Mouse (Mus musculus): ENCODE results near the gene Mtmr11. TPM values are rescaled to one million over a fixed set of nuclear protein-coding genes. Genes with fewer than 3 reads are reported as not detected.

Mtmr11 gene
- polyA plus RNA-seq, 1 experiment from 2014 or later: 10.3 TPM

DNA sequence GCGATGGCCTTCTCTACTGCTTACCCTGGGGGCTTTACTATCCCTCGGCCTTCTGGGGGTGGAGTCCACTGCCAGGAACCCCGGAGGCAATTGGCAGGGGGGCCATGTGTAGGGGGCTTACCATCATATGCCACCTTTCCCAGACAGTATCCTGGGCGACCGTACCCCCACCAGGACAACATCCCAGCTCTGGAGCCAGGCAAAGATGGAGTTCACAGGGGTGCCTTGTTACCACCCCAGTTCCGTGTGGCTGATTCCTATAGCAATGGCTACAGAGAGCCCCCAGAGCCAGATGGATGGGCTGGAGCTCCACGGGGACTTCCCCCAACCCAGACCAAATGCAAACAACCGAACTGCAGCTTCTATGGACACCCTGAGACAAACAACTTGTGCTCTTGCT, 6.3 kb upstream of the Mtmr11 start:
- Histone ChIP-seq H3K4me1 (replicated peaks) (peaks cover 5% of the 10 kb centered on the region), H3K27me3 (no peaks in the 10 kb centered on the region), H3K27ac (replicated peaks) (no peak overlapping the region), H3K9ac (no peak overlapping the region), H3K9me3 (no peaks in the 10 kb centered on the region), H3K4me3 (no peak overlapping the region), H3K4me2 (no peak overlapping the region), H3K36me3 (peaks cover 41% of the 10 kb centered on the region)
- no peak for ATAC-seq (ENCODE audit: low FRiP score, low read depth)
- 88% methylated on average over 8 of the region's 8 CpGs for WGBS

DNA sequence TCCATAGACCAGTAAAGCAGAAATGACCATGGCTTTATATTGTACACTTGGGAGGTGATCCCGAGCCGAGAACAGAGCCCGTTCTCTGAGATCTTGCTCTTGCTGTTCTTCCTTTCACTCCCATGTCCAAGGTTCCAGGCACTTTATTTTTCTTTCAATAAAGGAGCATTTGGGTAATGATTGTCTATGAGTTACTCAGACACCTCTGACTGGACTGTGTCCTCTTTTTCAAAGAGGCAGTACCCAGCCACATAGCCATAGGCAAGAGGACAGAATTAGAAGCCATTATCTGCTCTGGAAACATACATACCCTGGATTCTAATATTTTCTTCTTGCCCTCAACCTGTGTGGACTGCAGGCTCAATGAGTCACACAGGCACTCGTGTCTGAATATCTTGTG, 2.0 kb upstream of the Mtmr11 start:
- Histone ChIP-seq H3K9ac (no peak overlapping the region), H3K4me1 (replicated peaks) (peaks cover 17% of the 10 kb centered on the region), H3K9me3 (no peaks in the 10 kb centered on the region), H3K36me3 (peaks cover 8% of the 10 kb centered on the region; the same call in 1 of the 2 replicates), H3K4me3 (no peak overlapping the region), H3K27me3 (no peaks in the 10 kb centered on the region), H3K27ac (replicated peaks) (no peak overlapping the region), H3K4me2 (no peak overlapping the region)
- no peak for ATAC-seq (ENCODE audit: low FRiP score, low read depth)
- 78% methylated on average over 4 of the region's 4 CpGs for WGBS

DNA sequence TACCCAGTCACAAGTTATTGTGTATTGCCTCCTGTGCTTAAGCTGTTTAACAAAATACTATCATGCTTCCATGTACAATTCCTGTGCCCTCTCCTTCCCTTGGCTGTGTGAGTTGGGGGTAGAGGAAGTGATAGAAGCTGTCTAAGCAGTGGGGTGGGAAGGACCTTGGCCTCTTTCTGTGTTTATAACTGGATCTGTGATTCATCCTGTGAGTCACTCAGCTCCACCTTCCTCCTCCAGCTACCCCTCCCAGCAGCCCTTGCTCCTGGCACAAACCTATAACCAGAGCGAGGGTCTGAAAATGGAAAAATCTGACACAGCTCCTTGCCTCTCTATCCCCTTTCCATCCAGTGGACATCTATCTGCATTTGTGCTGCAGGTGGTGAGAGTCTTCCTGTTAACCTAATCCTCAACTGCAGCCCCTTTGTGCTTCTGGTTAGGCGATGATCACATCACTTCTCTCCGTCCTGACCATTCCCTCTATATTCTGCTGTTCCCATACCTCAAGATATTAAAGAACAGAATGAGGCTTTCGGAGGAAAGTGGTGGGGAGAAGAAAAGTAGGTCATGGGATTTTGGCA, 1.5 kb upstream of the Mtmr11 start:
- peak overlapping the region; percentile 45; the same call in 1 of the 2 replicates for H3K4me3 ChIP-seq
- H3K9ac ChIP-seq: no peak overlapping the region

DNA sequence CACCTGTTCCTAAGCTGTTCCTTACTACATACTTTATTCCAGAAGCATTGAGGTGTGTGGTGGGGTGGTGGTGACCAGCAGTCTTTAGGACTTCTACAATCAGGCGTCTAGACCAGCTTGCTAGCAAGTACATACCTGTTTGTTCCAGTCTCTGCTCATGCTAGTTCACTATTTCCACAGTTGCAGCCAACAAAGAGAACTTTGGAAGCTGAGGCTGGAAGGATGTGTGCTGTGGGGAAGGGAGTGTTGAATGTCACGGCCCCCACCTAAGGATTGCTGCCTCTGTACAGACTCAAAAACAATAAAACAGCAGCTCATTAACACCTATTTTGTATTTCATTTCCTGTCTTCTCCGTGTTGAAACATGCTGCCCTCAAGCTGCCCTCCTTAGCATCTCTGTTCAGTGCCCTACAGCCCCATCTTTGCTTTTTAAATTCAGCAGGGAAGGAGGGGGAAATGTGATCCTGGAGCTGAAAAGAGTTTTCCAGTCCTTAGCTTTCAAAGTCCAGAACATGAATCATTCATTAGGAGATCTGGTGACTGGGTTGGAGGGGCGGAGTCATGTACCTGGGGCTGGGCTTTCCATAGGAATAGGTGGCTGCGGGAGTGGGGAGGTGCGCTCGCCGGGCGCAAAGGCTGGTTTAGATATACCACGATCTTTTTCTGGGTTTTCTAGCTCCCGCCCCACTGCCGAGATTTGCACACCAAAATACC, 844 bp upstream of the Mtmr11 start:
- no peaks in the 10 kb centered on the region for H3K36me3 ChIP-seq
- H3K9ac ChIP-seq: peak overlapping the region; percentile 59
- peak overlapping the region; percentile 45 for H3K4me3 ChIP-seq
- H3K27me3 ChIP-seq: no peaks in the 10 kb centered on the region
- H3K4me2 ChIP-seq: peak overlapping the region; percentile 89
- peaks cover 17% of the 10 kb centered on the region for H3K4me1 ChIP-seq (replicated peaks)
- ATAC-seq (ENCODE audit: low FRiP score, low read depth): peak; percentile 74
- H3K27ac ChIP-seq (replicated peaks): peak overlapping the region; percentile 70
- H3K9me3 ChIP-seq: no peaks in the 10 kb centered on the region
- WGBS: 3% methylated on average over 12 of the region's 12 CpGs

More for the DNA sequence above, 1.5 kb upstream of the Mtmr11 start:
- no peak for ATAC-seq (ENCODE audit: low FRiP score, low read depth)
- Histone ChIP-seq H3K4me1 (replicated peaks) (peaks cover 17% of the 10 kb centered on the region), H3K27ac (replicated peaks) (peak overlapping the region; percentile 70; the same call in 1 of the 2 replicates), H3K36me3 (0 out of 2 replicates have a peak, but pooled peaks cover 3% of the 10 kb centered on the region), H3K4me2 (peak overlapping the region; percentile 89), H3K9me3 (no peaks in the 10 kb centered on the region), H3K27me3 (no peaks in the 10 kb centered on the region)
- 63% methylated on average over 4 of the region's 4 CpGs for WGBS

DNA sequence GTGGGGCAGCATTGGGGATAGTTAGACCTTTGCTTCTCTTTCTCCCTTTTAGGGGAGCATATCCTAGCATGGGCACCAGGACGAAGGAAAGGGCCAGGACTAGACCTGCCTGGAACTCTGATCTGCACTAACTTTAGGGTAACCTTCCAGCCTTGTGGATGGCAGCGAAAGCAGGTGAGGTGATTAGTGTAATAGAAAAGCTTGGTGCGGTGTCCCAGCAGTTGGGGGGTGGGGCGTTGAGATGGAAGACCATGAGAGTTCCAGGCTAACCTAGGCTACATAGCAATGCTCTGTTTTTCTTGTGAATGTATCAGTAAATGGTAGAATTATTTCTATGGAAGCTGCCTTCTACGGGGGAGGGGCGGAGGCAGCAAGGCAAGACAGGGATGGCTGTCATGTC, 1.2 kb downstream of the Mtmr11 start:
- Histone ChIP-seq H3K27ac (replicated peaks) (no peak overlapping the region), H3K36me3 (no peaks in the 10 kb centered on the region), H3K4me2 (peak overlapping the region; percentile 89; the same call in 1 of the 2 replicates), H3K4me3 (no peak overlapping the region), H3K27me3 (no peaks in the 10 kb centered on the region), H3K9ac (no peak overlapping the region), H3K4me1 (replicated peaks) (peaks cover 17% of the 10 kb centered on the region), H3K9me3 (no peaks in the 10 kb centered on the region)
- WGBS: 90% methylated on average over 6 of the region's 6 CpGs
- no peak for ATAC-seq (ENCODE audit: low FRiP score, low read depth)

DNA sequence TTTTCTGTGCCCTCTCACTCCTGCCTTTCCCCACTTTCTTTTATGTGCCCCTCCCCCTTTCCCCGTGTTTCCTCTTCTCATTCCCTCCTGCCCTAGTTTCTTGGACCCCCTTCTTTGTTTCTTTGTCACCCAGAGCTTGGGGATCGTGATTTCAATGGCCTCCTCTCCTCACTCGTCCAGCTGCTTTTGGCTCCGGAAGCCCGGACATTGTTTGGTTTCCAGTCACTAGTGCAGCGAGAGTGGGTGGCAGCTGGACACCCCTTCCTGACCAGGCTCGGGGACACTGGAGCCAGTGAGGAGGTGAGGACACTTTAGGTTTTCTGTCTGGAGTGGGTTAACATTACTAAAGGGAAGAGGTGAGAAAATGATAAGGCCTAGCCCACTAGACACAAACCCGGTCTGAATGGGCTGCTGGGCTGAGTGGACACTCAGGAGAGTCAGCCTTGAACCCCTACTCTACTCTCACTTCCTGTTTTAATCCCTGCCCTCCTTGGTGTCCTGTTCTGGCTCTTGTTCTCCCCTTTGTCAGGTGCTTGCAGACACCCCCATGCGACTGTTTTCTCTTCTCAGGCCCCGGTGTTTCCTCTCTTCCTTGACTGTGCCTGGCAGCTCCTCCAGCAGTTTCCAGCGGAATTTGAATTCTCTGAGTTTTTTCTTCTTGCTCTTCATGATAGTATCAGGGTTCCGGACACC, 6.8 kb downstream of the Mtmr11 start:
- H3K9me3 ChIP-seq: no peaks in the 10 kb centered on the region
- no peak for ATAC-seq (ENCODE audit: low FRiP score, low read depth)
- no peaks in the 10 kb centered on the region for H3K36me3 ChIP-seq
- no peak overlapping the region for H3K4me3 ChIP-seq
- 59% methylated on average over 12 of the region's 12 CpGs for WGBS
- H3K4me1 ChIP-seq (replicated peaks): peaks cover 24% of the 10 kb centered on the region
- no peak overlapping the region for H3K4me2 ChIP-seq
- no peak overlapping the region for H3K27ac ChIP-seq (replicated peaks)
- no peaks in the 10 kb centered on the region for H3K27me3 ChIP-seq
- no peak overlapping the region for H3K9ac ChIP-seq

DNA sequence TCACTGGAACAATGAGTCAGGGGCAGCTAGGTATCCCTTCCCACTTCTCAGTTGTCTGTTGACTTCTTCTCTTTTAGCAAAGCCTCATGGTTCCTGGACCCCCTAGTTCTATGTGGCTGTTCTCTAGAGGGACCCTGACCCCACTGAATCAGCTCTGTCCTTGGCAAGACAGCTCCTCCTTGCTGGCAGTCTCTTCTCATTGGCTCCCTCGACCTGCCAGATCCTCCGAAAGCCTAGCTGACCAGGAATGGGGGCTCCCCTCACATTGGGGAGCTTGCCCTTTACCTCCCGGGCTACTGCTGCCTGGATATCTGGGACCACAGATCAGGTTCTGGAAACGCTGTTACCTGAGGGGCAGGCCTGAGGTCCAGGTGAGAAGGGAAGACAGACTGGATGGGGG, 8.5 kb downstream of the Mtmr11 start:
- H3K4me3 ChIP-seq: no peak overlapping the region
- H3K4me2 ChIP-seq: no peak overlapping the region
- peaks cover 10% of the 10 kb centered on the region for H3K36me3 ChIP-seq
- no peak overlapping the region for H3K9ac ChIP-seq
- H3K27ac ChIP-seq (replicated peaks): no peak overlapping the region
- H3K4me1 ChIP-seq (replicated peaks): peaks cover 39% of the 10 kb centered on the region
- 91% methylated on average over 4 of the region's 4 CpGs for WGBS
- H3K27me3 ChIP-seq: no peaks in the 10 kb centered on the region
- H3K9me3 ChIP-seq: no peaks in the 10 kb centered on the region
- no peak for ATAC-seq (ENCODE audit: low FRiP score, low read depth)

DNA sequence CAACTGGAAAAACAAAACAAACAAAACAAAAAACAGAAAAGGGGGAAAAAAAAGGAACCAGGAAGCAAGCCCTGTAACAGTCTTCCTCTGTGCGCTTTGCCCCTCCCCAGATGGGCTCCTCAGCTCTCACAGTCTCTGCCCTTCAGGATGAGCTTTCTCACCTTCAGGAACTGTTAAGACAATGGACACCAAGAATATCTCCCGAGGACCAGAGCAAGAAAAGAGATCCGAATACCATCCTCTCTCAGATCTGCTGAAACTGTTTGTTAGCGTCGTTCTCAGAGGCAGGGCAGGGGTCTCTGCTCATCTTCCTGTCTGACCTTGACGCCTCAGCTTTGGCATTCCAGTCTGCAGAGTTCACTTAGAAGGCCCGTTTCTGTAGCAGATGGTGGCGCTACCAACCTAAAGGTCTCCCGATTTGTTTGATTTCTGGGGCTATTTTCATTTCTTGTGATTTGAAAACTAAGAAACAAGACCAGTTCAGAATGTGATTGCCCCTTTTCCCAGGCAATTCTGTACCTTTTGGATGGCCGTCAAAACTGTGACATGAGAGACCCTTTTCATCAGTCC, 9.3 kb downstream of the Mtmr11 start:
- peak overlapping the region; percentile 87; the same call in 1 of the 2 replicates for H3K9ac ChIP-seq
- H3K4me1 ChIP-seq (replicated peaks): peaks cover 39% of the 10 kb centered on the region
- no peaks in the 10 kb centered on the region for H3K9me3 ChIP-seq
- peak overlapping the region; percentile 98 for H3K4me2 ChIP-seq
- peaks cover 13% of the 10 kb centered on the region for H3K36me3 ChIP-seq
- peak overlapping the region; percentile 66 for H3K4me3 ChIP-seq
- ATAC-seq (ENCODE audit: low FRiP score, low read depth): no peak
- 72% methylated on average over 10 of the region's 10 CpGs for WGBS
- no peaks in the 10 kb centered on the region for H3K27me3 ChIP-seq
- H3K27ac ChIP-seq (replicated peaks): peak overlapping the region; percentile 98

DNA sequence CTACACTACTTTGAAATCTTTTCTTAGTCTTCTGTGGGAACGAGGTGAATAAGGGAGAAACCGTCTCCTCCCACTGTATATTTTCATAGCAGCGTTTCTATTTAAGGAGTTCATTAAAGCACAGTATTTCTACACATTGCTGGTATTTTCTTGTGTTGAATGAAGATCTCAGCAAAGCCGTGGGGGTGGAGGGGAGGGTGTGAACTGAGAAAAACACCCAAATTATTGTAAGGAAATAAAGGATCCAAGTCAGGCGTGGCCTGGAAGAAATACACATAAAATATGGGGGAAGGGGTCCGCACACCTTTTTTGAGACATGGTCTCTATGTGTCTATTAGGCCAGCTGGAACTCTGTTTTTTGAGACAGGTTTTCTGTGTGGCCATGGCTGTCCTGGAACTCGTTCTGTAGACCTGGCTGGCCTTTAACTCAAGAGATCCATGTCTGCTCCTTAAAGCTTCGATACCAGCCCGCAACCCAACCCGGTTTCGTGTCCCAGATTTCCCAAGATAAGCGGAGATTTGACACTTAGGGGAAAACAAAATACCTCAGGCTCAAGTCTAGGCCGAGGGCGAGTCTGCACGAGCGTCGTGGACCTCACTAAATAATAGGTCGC, 9.9 kb downstream of the Mtmr11 start:
- Histone ChIP-seq H3K27ac (replicated peaks) (peak overlapping the region; percentile 98), H3K9me3 (no peaks in the 10 kb centered on the region), H3K9ac (peak overlapping the region; percentile 87), H3K4me1 (replicated peaks) (peaks cover 39% of the 10 kb centered on the region), H3K4me2 (peak overlapping the region; percentile 98), H3K27me3 (no peaks in the 10 kb centered on the region), H3K4me3 (peak overlapping the region; percentile 66), H3K36me3 (peaks cover 19% of the 10 kb centered on the region)
- WGBS: 22% methylated on average over 18 of the region's 18 CpGs
- peak; percentile 7; the same call in 1 of the 2 replicates for ATAC-seq (ENCODE audit: low FRiP score, low read depth)

DNA sequence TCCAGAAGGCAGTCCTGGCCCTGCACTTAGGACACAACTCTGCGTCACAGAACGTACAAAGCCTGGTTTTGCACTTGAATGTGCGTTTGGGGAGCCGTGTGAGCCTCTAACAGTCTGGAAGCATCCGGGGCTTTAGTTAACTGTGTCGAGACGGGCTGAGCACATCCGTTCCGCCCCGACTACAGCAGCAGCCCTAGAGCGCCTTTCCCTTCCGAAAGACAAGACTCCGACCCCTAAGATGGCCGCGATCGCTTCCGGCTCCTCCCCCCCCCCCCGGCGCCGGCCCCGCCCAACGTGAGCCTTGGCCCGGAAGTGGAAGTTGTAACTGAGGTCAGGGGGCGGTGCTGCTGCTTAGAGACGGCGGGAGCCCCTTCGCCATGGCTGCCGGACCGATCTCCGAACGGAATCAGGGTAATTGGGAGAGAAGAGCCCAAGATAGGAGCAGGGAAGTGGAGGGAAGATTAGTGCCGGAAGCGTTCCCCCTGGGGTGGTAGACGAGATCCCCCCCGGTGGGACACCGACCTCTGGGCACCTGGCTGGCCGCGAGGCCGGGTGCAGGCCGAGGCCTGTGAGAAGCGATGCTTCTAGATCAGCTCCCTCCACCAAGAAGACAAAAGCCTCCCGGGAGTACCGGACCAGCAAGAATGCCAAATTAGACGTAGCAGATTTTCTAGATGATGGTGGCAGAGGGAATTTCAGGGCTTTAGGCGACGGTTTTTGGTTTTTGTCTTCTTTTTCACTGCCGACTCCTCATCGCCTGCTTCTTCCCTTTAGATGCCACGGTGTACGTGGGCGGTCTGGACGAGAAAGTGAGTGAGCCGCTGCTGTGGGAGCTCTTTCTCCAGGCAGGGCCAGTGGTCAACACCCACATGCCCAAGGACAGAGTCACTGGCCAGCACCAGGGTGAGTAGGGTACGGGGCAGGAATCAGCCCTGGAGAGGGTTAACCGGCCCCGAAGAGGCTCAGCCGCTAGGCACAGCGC, 10.7 kb downstream of the Mtmr11 start, which contains the start of gene Sf3b4:
Gene Sf3b4, plus strand, starts transcription at position 136 of the 982 bp plus-strand sequence.
- under 1% methylated on average over 52 of the region's 58 CpGs for WGBS
- Histone ChIP-seq H3K27me3 (no peaks in the 10 kb centered on the region), H3K4me1 (replicated peaks) (peaks cover 39% of the 10 kb centered on the region), H3K4me2 (peak within 1 kb of the TSS; percentile 98), H3K9ac (peak within 1 kb of the TSS; percentile 87), H3K36me3 (peaks cover 24% of the 10 kb centered on the region), H3K4me3 (peak within 1 kb of the TSS; percentile 66), H3K9me3 (no peaks in the 10 kb centered on the region), H3K27ac (replicated peaks) (peak within 1 kb of the TSS; percentile 98)
- peak; percentile 95 for ATAC-seq (ENCODE audit: low FRiP score, low read depth)

DNA sequence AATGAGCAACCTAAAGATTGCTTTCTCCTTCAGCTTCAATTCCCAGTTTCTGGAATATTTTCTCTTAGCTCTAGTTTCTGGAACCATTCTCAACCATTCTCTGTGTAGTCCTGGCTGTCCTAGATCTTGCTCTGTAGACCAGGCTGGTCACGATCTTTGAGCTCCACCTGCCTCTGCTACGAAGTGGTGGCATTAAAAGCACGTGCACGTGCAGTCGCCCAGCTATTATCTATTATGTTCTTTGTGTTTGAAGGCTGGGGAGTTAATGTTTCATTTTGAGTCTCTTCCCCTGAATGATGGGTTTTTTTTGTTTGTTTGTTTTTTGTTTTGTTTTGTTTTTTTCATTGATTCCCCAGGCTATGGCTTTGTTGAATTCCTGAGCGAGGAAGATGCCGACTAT, 11.4 kb downstream of the Mtmr11 start:
- peaks cover 39% of the 10 kb centered on the region for H3K4me1 ChIP-seq (replicated peaks)
- peak overlapping the region; percentile 66 for H3K4me3 ChIP-seq
- H3K27me3 ChIP-seq: no peaks in the 10 kb centered on the region
- H3K9ac ChIP-seq: peak overlapping the region; percentile 84
- no peak for ATAC-seq (ENCODE audit: low FRiP score, low read depth)
- peaks cover 29% of the 10 kb centered on the region for H3K36me3 ChIP-seq
- H3K4me2 ChIP-seq: peak overlapping the region; percentile 98
- no peaks in the 10 kb centered on the region for H3K9me3 ChIP-seq
- no peak overlapping the region for H3K27ac ChIP-seq (replicated peaks)
- WGBS: 37% methylated on average over 7 of the region's 7 CpGs
